Mouse (Mus musculus) forebrain, embryonic 11.5 days (tissue): ENCODE data around the gene Bzw2. TPM values are rescaled to one million over a fixed set of nuclear protein-coding genes. Genes with fewer than 3 reads are reported as not detected.

Source experiments
- ATAC-seq: fragments of 200-750 bp; cut with Nextera tagmentation; replicated peaks from 2 replicates; pipeline ENCODE4 v1.8.0; 2017; ENCODE audit warnings: moderate TSS enrichment; ENCODE audit not compliant: low FRiP score
- DNase-seq: peaks from one replicate; pipeline ENCODE4 v3.0.0-alpha.2; 2017; ENCODE audit warnings: low spot score
- H3K27ac ChIP-seq: fragments of 300-500 bp; sonication (generic); 2 replicates; pipeline ENCODE4 v1.5.1; 2014; ENCODE audit warnings: low read depth, low read length
- H3K27me3 ChIP-seq: fragments of 300-500 bp; sonication (generic); 2 replicates; pipeline ENCODE4 v1.6.1; 2014; ENCODE audit warnings: mild to moderate bottlenecking, low read length, mixed read lengths; ENCODE audit not compliant: control insufficient read depth, insufficient read depth
- H3K36me3 ChIP-seq: fragments of 300-500 bp; sonication (generic); 2 replicates; pipeline ENCODE4 v1.6.1; 2014; ENCODE audit warnings: mild to moderate bottlenecking, low read length, moderate library complexity, mixed read lengths; ENCODE audit not compliant: control insufficient read depth, insufficient read depth
- H3K4me1 ChIP-seq: fragments of 300-500 bp; sonication (generic); replicated peaks from 2 replicates; pipeline ENCODE4 v1.6.1; 2014; ENCODE audit warnings: low read length, mixed read lengths; ENCODE audit not compliant: control insufficient read depth, insufficient read depth
- H3K4me2 ChIP-seq: fragments of 300-500 bp; sonication (generic); 2 replicates; pipeline ENCODE4 v1.6.1; 2014; ENCODE audit warnings: low read depth, mild to moderate bottlenecking, low read length, moderate library complexity, mixed read lengths; ENCODE audit not compliant: severe bottlenecking
- H3K4me3 ChIP-seq: fragments of 300-500 bp; sonication (generic); 2 replicates; pipeline ENCODE4 v1.5.1; 2014; ENCODE audit warnings: low read depth, low read length
- H3K9ac ChIP-seq: fragments of 300-500 bp; sonication (generic); 2 replicates; pipeline ENCODE4 v1.6.1; 2014; ENCODE audit warnings: low read length
- H3K9me3 ChIP-seq: fragments of 300-500 bp; sonication (generic); 2 replicates; pipeline ENCODE4 v1.6.1; 2016; ENCODE audit warnings: low read length, mixed read lengths; ENCODE audit not compliant: control insufficient read depth
- WGBS: fragments of 180-500 bp; shearing (Covaris S2); extraction: QIAGEN DNeasy Blood & Tissue Kit; methylation state at CpG from one replicate; pipeline ENCODE4 v1.1.7; 2014; 5-methylcytosine and 5-hydroxymethylcytosine counted together
- polyA plus RNA-seq: library from polyadenylated mRNA; unstranded; fragments of >200 nt; fragmentation: Nextera tagmentation; extraction: Ambion mirVana; gene quantifications from 2 replicates; pipeline ENCODE4 v1.2.1, GENCODE M21; 2014

Bzw2 gene
- polyA plus RNA-seq, 1 experiment from 2014 or later: 279 TPM

GRCm38 (mm10) chr12:36177227-36177626 lies 19.3 kb upstream of the Bzw2 start:
- no peak for DNase-seq
- H3K27ac ChIP-seq: no peak overlapping the region
- no peaks in the 10 kb centered on the region for H3K9me3 ChIP-seq
- no peak overlapping the region for H3K9ac ChIP-seq
- H3K4me1 ChIP-seq: no peaks in the 10 kb centered on the region
- H3K4me3 ChIP-seq: no peak overlapping the region
- H3K36me3 ChIP-seq: peaks cover 3% of the 10 kb centered on the region; the same call in 1 of the 2 replicates
- 91% methylated on average over 5 of the region's 5 CpGs for WGBS
- H3K27me3 ChIP-seq: no peaks in the 10 kb centered on the region
- H3K4me2 ChIP-seq: no peak overlapping the region
- ATAC-seq: no peak

DNA sequence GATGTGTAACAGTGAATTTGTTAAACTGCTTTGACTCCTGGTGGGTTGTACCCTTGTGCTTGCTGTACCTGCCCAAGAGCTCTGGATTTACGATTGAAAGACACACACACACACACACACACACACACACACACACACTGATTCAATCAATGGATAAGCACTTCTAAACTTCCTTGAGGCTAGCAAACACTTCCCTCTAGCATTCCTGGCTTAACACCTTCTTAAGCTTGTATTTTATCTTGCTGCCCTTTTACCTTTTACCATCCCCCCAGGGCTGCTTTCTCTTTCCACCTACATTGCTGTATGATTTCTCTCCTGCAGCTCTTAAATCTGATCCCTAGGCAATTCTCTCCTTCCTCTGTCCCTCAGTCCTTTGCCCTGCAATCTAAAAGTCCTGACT lies 7.4 kb upstream of the Bzw2 start:
- H3K4me3 ChIP-seq: no peak overlapping the region
- ATAC-seq (no peak), DNase-seq (no peak)
- 33% methylated on average over 1 of the region's 1 CpGs for WGBS
- H3K36me3 ChIP-seq: no peaks in the 10 kb centered on the region
- no peaks in the 10 kb centered on the region for H3K27me3 ChIP-seq
- H3K4me2 ChIP-seq: no peak overlapping the region
- H3K27ac ChIP-seq: no peak overlapping the region
- no peak overlapping the region for H3K9ac ChIP-seq
- H3K9me3 ChIP-seq: no peaks in the 10 kb centered on the region
- H3K4me1 ChIP-seq: no peaks in the 10 kb centered on the region

DNA sequence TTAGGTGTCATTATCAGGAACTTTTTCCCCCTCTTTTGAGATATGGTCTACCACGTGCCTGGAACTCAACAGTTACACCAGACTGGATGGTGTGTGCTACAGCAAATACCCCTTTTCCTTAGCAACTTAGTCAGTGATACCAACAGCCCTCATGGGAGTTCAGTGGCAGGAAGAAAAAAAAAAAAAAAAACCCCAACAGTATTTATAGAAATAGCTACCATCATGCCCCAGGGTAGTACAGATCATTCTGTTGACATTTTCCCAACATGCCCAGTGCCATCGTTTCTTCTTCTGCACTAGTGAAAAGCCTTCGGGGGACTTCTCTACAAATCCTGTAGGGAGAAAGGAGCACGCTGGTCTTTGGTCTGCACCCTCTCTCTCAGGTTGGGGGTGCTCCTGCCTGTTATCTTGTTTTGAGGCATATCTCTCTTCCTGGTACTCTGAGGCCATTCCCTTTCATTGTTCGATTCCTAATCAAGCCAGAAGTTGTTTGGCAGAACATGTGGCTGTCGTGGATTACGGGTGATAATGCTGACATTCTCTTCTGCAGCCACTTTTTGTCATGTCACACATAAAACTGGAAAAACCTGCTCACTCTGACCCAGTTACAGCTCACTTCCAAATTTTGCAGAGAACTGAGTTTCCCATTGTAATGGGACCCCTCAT lies 6.4 kb upstream of the Bzw2 start:
- Histone ChIP-seq H3K9ac (no peak overlapping the region), H3K4me1 (no peaks in the 10 kb centered on the region), H3K4me3 (no peak overlapping the region), H3K4me2 (no peak overlapping the region), H3K9me3 (no peaks in the 10 kb centered on the region), H3K27ac (no peak overlapping the region), H3K36me3 (no peaks in the 10 kb centered on the region), H3K27me3 (no peaks in the 10 kb centered on the region)
- WGBS: 87% methylated on average over 7 of the region's 7 CpGs
- no peak for DNase-seq
- ATAC-seq: no peak

GRCm38 (mm10) chr12:36157304-36157637 lies 609 bp downstream of the Bzw2 start:
- peak overlapping the region; percentile 90 for H3K9ac ChIP-seq
- H3K4me3 ChIP-seq: peak overlapping the region; percentile 87
- peak; percentile 21 for ATAC-seq
- H3K4me2 ChIP-seq: peak overlapping the region; percentile 76
- H3K36me3 ChIP-seq: no peaks in the 10 kb centered on the region
- no peaks in the 10 kb centered on the region for H3K4me1 ChIP-seq
- no peaks in the 10 kb centered on the region for H3K27me3 ChIP-seq
- no peak for DNase-seq
- H3K9me3 ChIP-seq: no peaks in the 10 kb centered on the region
- under 1% methylated on average over 14 of the region's 14 CpGs for WGBS
- 0 out of 2 replicates have a peak overlapping the region, but pooled peaks have one; percentile 9 for H3K27ac ChIP-seq

DNA sequence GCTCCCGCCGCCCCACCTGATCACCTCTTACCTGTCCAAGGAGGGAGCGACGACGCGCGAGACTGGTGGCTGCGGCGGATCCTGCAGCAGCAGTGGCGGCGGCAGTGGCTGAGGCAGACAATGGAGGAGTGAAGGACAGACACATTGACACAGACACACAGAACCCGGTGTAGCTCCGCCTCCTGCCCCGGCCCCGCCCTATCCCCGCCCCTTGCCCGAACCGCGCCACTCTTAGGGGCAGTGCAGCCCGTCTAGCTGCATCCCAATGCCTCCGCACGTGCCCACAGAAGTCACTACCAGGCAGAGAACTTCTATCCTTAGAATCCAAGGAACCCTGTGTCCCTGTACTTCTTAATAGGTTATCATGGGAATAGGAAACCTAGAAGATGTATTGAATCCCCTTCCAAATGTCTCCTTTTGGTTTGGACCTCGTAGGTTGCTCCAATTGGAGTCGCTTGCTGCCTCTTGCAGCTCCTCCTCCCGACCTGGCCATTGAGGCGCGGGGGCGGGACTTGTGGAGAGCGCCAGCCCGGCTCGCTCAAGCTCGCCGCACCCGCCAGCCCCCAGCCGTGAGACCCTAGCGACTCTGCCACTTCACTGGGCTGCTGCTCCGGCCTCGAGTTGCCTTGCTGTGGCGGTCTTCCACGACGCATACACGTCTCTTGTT lies 1.1 kb downstream of the Bzw2 start, which contains the start of gene Ankmy2:
Ankmy2 (plus strand) TSS at position 478 of the 667 bp plus-strand sequence.
- Histone ChIP-seq H3K4me1 (no peaks in the 10 kb centered on the region), H3K36me3 (no peaks in the 10 kb centered on the region), H3K27ac (peak within 1 kb of the TSS; percentile 25; the same call in 1 of the 2 replicates), H3K9ac (peak within 1 kb of the TSS; percentile 90), H3K27me3 (no peaks in the 10 kb centered on the region), H3K4me3 (peak within 1 kb of the TSS; percentile 87), H3K4me2 (peak within 1 kb of the TSS; percentile 76), H3K9me3 (no peaks in the 10 kb centered on the region)
- 0% methylated on average over 40 of the region's 42 CpGs for WGBS
- DNase-seq (peak; percentile 96), ATAC-seq (peak; percentile 98)

DNA sequence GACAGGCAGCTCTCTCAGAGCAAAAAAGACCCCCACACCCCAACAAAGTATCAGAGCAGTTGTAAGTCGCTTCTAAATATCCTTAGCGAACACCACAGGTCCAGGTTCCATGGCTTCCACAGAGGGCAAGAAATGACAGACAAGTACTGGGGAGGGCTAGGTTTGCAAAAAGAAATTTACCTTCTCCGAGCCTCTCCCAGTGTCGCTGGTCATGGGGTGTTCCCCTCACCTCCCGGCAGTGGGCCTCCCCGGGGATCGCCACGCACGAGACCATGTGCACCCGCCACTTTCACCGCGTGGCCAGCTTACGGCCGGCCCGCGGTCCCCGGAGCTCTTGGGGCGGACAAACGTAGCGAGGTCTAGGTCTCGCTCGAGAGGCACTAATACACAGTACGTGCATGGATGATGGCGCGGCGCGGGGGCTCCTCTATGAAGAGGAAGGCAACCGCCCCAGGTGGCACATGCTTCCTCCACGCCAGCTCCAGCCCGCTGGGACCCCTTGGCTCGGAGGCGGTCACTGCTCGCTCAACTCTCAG lies 1.7 kb downstream of the Bzw2 start:
- H3K9me3 ChIP-seq: no peaks in the 10 kb centered on the region
- ATAC-seq: peak; percentile 69
- H3K4me2 ChIP-seq: peak overlapping the region; percentile 76
- peak overlapping the region; percentile 25; the same call in 1 of the 2 replicates for H3K27ac ChIP-seq
- no peak for DNase-seq
- H3K27me3 ChIP-seq: no peaks in the 10 kb centered on the region
- H3K4me3 ChIP-seq: peak overlapping the region; percentile 87
- WGBS: under 1% methylated on average over 33 of the region's 33 CpGs
- no peaks in the 10 kb centered on the region for H3K4me1 ChIP-seq
- no peaks in the 10 kb centered on the region for H3K36me3 ChIP-seq
- H3K9ac ChIP-seq: peak overlapping the region; percentile 90

GRCm38 (mm10) chr12:36155141-36155641 lies 2.7 kb downstream of the Bzw2 start:
- Histone ChIP-seq H3K4me3 (peak overlapping the region; percentile 87), H3K27me3 (no peaks in the 10 kb centered on the region), H3K9ac (peak overlapping the region; percentile 90), H3K4me2 (peak overlapping the region; percentile 76), H3K27ac (no peak overlapping the region), H3K36me3 (no peaks in the 10 kb centered on the region), H3K9me3 (no peaks in the 10 kb centered on the region), H3K4me1 (no peaks in the 10 kb centered on the region)
- no peak for DNase-seq
- no peak for ATAC-seq
- WGBS: 19% methylated on average over 8 of the region's 8 CpGs

GRCm38 (mm10) chr12:36150737-36151136 lies 7.1 kb downstream of the Bzw2 start:
- no peaks in the 10 kb centered on the region; the same call in 1 of the 2 replicates for H3K36me3 ChIP-seq
- DNase-seq (no peak), ATAC-seq (no peak)
- H3K27ac ChIP-seq: no peak overlapping the region
- H3K4me2 ChIP-seq: no peak overlapping the region
- no peak overlapping the region for H3K9ac ChIP-seq
- no peaks in the 10 kb centered on the region for H3K9me3 ChIP-seq
- WGBS: 97% methylated on average over 2 of the region's 2 CpGs
- H3K4me3 ChIP-seq: no peak overlapping the region
- no peaks in the 10 kb centered on the region for H3K4me1 ChIP-seq
- no peaks in the 10 kb centered on the region for H3K27me3 ChIP-seq
